Mouse (Mus musculus) hindbrain, embryonic 13.5 days (tissue): Measurements from ENCODE around the gene Tuba4a. TPM values are rescaled to one million over a fixed set of nuclear protein-coding genes. Genes with fewer than 3 reads are reported as not detected.

Experiments used
- ATAC-seq: fragments of 200-750 bp; cut with Nextera tagmentation; 2 replicates; pipeline ENCODE4 v1.8.0; 2017; ENCODE audit warnings: moderate TSS enrichment; ENCODE audit not compliant: low FRiP score
- H3K27ac ChIP-seq: fragments of 300-500 bp; sonication (generic); 2 replicates; pipeline ENCODE4 v1.5.1; 2015; ENCODE audit warnings: inconsistent platforms, mild to moderate bottlenecking, moderate library complexity
- H3K27me3 ChIP-seq: fragments of 300-500 bp; sonication (generic); 2 replicates; pipeline ENCODE4 v1.6.1; 2015; ENCODE audit warnings: mild to moderate bottlenecking, inconsistent platforms
- H3K36me3 ChIP-seq: fragments of 300-500 bp; sonication (generic); 2 replicates; pipeline ENCODE4 v1.6.1; 2015; ENCODE audit warnings: mild to moderate bottlenecking, inconsistent platforms
- H3K4me1 ChIP-seq: fragments of 300-500 bp; sonication (generic); replicated peaks from 2 replicates; pipeline ENCODE4 v1.6.1; 2015; ENCODE audit warnings: inconsistent platforms
- H3K4me2 ChIP-seq: fragments of 300-500 bp; sonication (generic); 2 replicates; pipeline ENCODE4 v1.6.1; 2015; ENCODE audit warnings: inconsistent platforms, mild to moderate bottlenecking, moderate library complexity
- H3K4me3 ChIP-seq: fragments of 300-500 bp; sonication (generic); 2 replicates; pipeline ENCODE4 v1.5.1; 2015; ENCODE audit warnings: mild to moderate bottlenecking, inconsistent platforms
- H3K9ac ChIP-seq: fragments of 300-500 bp; sonication (generic); 2 replicates; pipeline ENCODE4 v1.6.1; 2015; ENCODE audit warnings: mild to moderate bottlenecking, inconsistent platforms
- H3K9me3 ChIP-seq: fragments of 300-500 bp; sonication (generic); 2 replicates; pipeline ENCODE4 v1.6.1; 2016; ENCODE audit warnings: inconsistent platforms
- WGBS: fragments of 180-500 bp; shearing (Covaris S2); methylation state at CpG from one replicate; pipeline ENCODE4 v1.1.7; 2015; 5-methylcytosine and 5-hydroxymethylcytosine counted together
- polyA plus RNA-seq: library from polyadenylated mRNA; unstranded; fragments of >200 nt; fragmentation: Nextera tagmentation; extraction: Ambion mirVana; gene quantifications from 2 replicates; pipeline ENCODE4 v1.2.1, GENCODE M21; 2015

The Tuba4a gene
- polyA plus RNA-seq, 1 experiment from 2014 or later: 7.1 TPM

DNA sequence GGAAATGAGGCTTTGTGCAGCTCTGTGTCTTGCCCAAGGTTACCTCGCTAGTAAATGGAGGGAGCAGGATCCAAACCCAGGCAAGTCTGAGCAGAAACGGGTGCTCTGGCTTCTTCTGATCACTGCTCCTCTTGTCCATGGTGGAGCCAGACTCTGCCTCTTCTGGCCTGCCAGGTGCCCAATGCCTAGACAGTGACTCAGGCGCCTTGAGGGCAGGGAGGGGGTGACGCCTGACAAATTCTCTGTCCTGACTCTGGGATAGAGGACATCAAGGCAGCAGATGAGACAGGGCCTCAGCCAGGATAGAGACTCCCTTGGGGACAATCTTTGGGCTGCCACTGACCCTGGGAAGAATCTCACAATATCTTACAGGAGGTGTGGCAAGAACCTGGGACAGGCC is 11.6 kb upstream of the Tuba4a start:
- H3K36me3 ChIP-seq: no peaks in the 10 kb centered on the region
- H3K9ac ChIP-seq: no peak overlapping the region
- 0 out of 2 replicates have a peak, but pooled peaks cover 23% of the 10 kb centered on the region for H3K27me3 ChIP-seq
- no peak overlapping the region for H3K4me3 ChIP-seq
- no peak overlapping the region for H3K4me2 ChIP-seq
- ATAC-seq: no peak
- WGBS: 79% methylated on average over 4 of the region's 4 CpGs
- H3K27ac ChIP-seq: no peak overlapping the region
- peaks cover 10% of the 10 kb centered on the region for H3K4me1 ChIP-seq
- no peaks in the 10 kb centered on the region for H3K9me3 ChIP-seq

GRCm38 (mm10) chr1:75230335-75230994 is 10.8 kb upstream of the Tuba4a start:
- Histone ChIP-seq H3K4me2 (no peak overlapping the region), H3K4me1 (0 out of 2 replicates have a peak, but pooled peaks cover 5% of the 10 kb centered on the region), H3K27ac (no peak overlapping the region), H3K4me3 (no peak overlapping the region), H3K27me3 (0 out of 2 replicates have a peak, but pooled peaks cover 26% of the 10 kb centered on the region), H3K9me3 (no peaks in the 10 kb centered on the region), H3K36me3 (no peaks in the 10 kb centered on the region), H3K9ac (no peak overlapping the region)
- ATAC-seq: no peak
- 78% methylated on average over 7 of the region's 7 CpGs for WGBS

- 67% methylated on average over 4 of the region's 4 CpGs for WGBS
- Histone ChIP-seq H3K36me3 (no peaks in the 10 kb centered on the region), H3K4me3 (no peak overlapping the region), H3K4me2 (no peak overlapping the region), H3K27ac (no peak overlapping the region), H3K4me1 (no peaks in the 10 kb centered on the region), H3K27me3 (peaks cover 31% of the 10 kb centered on the region; the same call in 1 of the 2 replicates), H3K9me3 (no peaks in the 10 kb centered on the region), H3K9ac (no peak overlapping the region)
- no peak for ATAC-seq
Measured at GRCm38 (mm10) chr1:75229158-75229557, 9.5 kb upstream of the Tuba4a start.

GRCm38 (mm10) chr1:75227653-75228052 is 8.0 kb upstream of the Tuba4a start:
- WGBS: 85% methylated on average over 1 of the region's 1 CpGs
- H3K9me3 ChIP-seq: no peaks in the 10 kb centered on the region
- H3K27ac ChIP-seq: no peak overlapping the region
- no peak for ATAC-seq
- H3K27me3 ChIP-seq: peaks cover 43% of the 10 kb centered on the region
- no peaks in the 10 kb centered on the region for H3K36me3 ChIP-seq
- no peak overlapping the region for H3K9ac ChIP-seq
- no peak overlapping the region for H3K4me3 ChIP-seq
- no peaks in the 10 kb centered on the region for H3K4me1 ChIP-seq
- H3K4me2 ChIP-seq: no peak overlapping the region

DNA sequence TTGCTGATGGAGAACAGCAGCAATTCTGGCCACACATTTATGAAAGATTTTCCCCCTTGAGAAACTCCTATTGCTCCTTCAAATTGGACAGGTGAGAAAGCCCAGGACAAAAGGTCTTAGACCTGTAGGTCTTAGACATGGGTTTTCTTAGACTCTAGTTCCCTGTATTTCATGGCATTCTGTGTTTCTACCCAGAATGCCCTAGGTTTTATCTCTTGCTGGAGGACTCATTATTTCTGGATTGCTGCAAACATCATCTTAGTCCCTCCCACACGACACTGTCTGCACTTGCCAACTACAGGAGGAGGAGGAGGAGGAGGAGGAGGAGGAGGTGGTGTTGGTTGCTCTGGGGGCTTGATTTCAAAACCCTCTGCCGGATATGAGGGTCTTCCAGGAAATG is 6.5 kb upstream of the Tuba4a start:
- no peak overlapping the region for H3K27ac ChIP-seq
- H3K9ac ChIP-seq: no peak overlapping the region
- H3K9me3 ChIP-seq: no peaks in the 10 kb centered on the region
- H3K36me3 ChIP-seq: no peaks in the 10 kb centered on the region
- 70% methylated on average over 2 of the region's 2 CpGs for WGBS
- H3K27me3 ChIP-seq: peaks cover 49% of the 10 kb centered on the region
- no peak overlapping the region for H3K4me3 ChIP-seq
- H3K4me1 ChIP-seq: no peaks in the 10 kb centered on the region
- no peak overlapping the region for H3K4me2 ChIP-seq
- no peak for ATAC-seq

DNA sequence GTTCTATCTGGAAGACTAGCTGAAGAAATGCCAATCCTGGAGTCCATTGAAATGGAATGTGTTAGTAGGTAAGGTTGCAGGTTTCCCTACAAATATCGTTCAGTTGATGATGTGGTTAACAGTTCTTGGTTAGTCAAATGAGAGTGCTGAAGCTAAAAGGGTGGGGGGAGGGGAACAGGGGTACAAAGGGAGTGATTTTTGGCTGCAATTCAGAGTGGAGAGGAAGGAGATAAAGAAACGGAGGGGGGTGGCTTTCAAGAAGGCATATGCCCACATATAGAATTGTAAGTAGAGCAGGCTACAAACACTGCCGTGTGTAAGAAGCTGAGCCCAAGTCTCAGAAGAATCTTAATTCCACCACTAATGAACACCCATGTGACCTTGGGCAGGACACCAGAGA is 5.8 kb upstream of the Tuba4a start:
- 69% methylated on average over 3 of the region's 3 CpGs for WGBS
- Histone ChIP-seq H3K4me1 (no peaks in the 10 kb centered on the region), H3K27me3 (peaks cover 49% of the 10 kb centered on the region)

DNA sequence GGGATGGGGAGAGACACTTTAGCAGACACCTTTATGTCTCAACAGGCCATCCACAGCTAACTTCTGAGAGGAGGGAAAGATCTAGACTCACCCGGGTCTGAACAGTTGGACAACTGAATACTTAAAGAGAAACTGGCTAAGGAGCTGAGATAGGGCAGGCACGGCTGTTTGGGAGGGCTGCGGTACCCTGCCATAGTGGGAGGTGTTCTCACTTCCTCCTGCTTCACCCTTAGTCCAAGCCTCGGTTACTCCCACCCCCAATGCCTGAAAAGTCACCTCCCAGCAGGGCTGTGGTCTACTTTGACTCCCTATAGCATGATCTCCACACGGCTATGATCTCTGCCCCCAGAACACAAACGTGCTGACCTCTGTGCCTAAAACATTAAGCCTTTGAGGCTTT is 3.9 kb upstream of the Tuba4a start:
- no peak overlapping the region for H3K4me2 ChIP-seq
- 73% methylated on average over 6 of the region's 6 CpGs for WGBS
- no peak overlapping the region for H3K9ac ChIP-seq
- H3K4me3 ChIP-seq: no peak overlapping the region
- H3K27ac ChIP-seq: no peak overlapping the region
- peaks cover 14% of the 10 kb centered on the region for H3K4me1 ChIP-seq
- no peaks in the 10 kb centered on the region for H3K9me3 ChIP-seq
- H3K36me3 ChIP-seq: no peaks in the 10 kb centered on the region
- no peak for ATAC-seq
- peaks cover 67% of the 10 kb centered on the region for H3K27me3 ChIP-seq

More for the DNA sequence above, 5.8 kb upstream of the Tuba4a start:
- no peak for ATAC-seq
- Histone ChIP-seq H3K27ac (no peak overlapping the region), H3K4me2 (no peak overlapping the region), H3K9me3 (no peaks in the 10 kb centered on the region), H3K4me3 (no peak overlapping the region), H3K36me3 (no peaks in the 10 kb centered on the region), H3K9ac (no peak overlapping the region)

DNA sequence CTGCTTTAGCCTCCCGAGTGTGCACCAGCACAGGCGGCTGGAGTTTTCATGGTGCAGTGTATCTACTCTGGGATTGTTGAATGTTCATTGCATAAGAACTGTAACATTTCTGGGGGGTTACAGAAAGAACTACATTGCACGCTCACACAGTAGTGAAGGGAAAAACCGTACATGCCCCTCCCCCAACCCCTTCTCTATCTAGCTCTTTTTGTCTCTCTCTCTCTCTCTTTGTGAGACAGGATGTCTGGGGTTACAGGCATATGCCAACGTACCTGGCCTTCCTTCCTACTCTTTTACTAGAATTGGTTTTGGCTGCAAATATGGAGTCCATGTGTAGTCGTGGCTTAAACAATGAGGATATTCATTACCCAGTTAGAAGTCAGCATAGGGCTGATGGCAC is 3.3 kb upstream of the Tuba4a start:
- H3K4me3 ChIP-seq: no peak overlapping the region
- H3K4me1 ChIP-seq: peaks cover 20% of the 10 kb centered on the region
- H3K4me2 ChIP-seq: no peak overlapping the region
- no peak overlapping the region for H3K9ac ChIP-seq
- 84% methylated on average over 6 of the region's 6 CpGs for WGBS
- no peaks in the 10 kb centered on the region for H3K9me3 ChIP-seq
- no peaks in the 10 kb centered on the region for H3K36me3 ChIP-seq
- ATAC-seq: no peak
- peaks cover 73% of the 10 kb centered on the region for H3K27me3 ChIP-seq
- H3K27ac ChIP-seq: no peak overlapping the region

DNA sequence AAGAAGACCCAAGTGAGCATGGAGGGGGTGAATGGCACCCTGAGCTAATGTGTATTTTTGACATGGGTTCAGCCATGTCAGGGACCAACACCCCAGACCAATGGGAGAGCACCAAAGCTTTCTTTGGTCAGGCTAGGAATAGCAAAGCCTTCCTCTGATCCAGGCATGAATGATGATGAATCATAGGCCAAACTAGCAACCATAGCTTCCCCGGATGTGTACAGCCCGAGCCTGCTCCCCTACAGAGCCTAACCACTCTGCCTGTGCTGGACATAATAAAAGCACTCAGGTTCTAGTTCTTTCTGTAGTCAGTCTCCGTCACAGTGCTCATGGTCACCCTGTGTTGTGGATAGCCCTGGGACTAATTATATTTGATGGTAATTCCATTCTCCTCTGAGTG is 1.9 kb upstream of the Tuba4a start:
- no peak for ATAC-seq
- Histone ChIP-seq H3K9me3 (no peaks in the 10 kb centered on the region), H3K27me3 (peaks cover 83% of the 10 kb centered on the region), H3K4me2 (no peak overlapping the region), H3K4me1 (peaks cover 22% of the 10 kb centered on the region), H3K4me3 (no peak overlapping the region), H3K36me3 (no peaks in the 10 kb centered on the region), H3K9ac (no peak overlapping the region), H3K27ac (no peak overlapping the region)
- WGBS: 76% methylated on average over 3 of the region's 3 CpGs

DNA sequence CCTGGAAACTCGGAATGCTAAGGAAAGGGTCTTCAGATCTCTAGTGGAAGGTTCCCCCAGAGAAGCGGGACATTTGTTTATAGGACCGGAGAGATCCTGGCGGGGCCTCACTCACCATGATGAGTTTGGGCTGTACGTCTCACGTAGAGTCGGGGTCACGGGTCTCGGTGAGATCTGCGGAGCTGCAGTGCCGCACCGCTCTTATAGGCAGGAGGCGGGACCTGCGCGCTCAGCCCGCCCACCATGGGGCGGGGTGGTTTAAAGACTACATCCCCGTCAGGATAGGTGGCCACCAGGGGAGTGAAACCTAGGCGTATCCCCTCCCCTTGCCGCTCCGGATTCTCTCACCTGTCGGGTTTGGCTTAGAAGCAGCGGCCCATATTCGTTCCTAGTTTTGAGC is 587 bp downstream of the Tuba4a start:
- H3K4me1 ChIP-seq: peaks cover 22% of the 10 kb centered on the region
- peak overlapping the region; percentile 73 for H3K9ac ChIP-seq
- H3K27me3 ChIP-seq: peaks cover 82% of the 10 kb centered on the region
- WGBS: under 1% methylated on average over 24 of the region's 24 CpGs
- peaks cover 22% of the 10 kb centered on the region for H3K36me3 ChIP-seq
- H3K4me3 ChIP-seq: peak overlapping the region; percentile 56
- H3K27ac ChIP-seq: no peak overlapping the region
- peak; percentile 83 for ATAC-seq
- no peaks in the 10 kb centered on the region for H3K9me3 ChIP-seq
- peak overlapping the region; percentile 94 for H3K4me2 ChIP-seq

GRCm38 (mm10) chr1:75218227-75219001 is 1.3 kb downstream of the Tuba4a start:
- Histone ChIP-seq H3K9ac (peak overlapping the region; percentile 73), H3K4me3 (peak overlapping the region; percentile 56), H3K27ac (no peak overlapping the region), H3K36me3 (peaks cover 29% of the 10 kb centered on the region), H3K4me2 (peak overlapping the region; percentile 94), H3K4me1 (peaks cover 28% of the 10 kb centered on the region), H3K27me3 (peaks cover 79% of the 10 kb centered on the region), H3K9me3 (no peaks in the 10 kb centered on the region)
- WGBS: 2% methylated on average over 38 of the region's 38 CpGs
- ATAC-seq: peak; percentile 57

DNA sequence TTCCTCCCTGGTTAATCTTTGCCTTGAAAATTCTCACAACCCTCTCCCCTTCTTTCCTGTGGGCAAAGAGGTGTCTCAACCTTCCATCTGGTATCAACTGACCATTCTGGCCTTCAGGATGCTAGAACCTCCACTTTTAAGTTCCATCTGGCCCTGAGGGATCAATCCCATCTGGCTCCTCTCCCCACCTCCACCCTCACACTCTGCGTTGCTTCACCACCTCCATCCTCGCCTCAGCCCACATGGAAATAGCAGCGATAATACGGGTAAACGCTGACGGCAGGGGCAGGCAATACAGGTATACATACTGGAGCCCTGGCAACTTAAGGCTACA is 1.8 kb downstream of the Tuba4a start:
- no peaks in the 10 kb centered on the region for H3K9me3 ChIP-seq
- no peak for ATAC-seq
- 4% methylated on average over 6 of the region's 6 CpGs for WGBS
- H3K27me3 ChIP-seq: peaks cover 73% of the 10 kb centered on the region
- no peak overlapping the region for H3K9ac ChIP-seq
- H3K4me3 ChIP-seq: peak overlapping the region; percentile 56; the same call in 1 of the 2 replicates
- H3K4me2 ChIP-seq: peak overlapping the region; percentile 94
- H3K4me1 ChIP-seq: peaks cover 33% of the 10 kb centered on the region
- H3K27ac ChIP-seq: no peak overlapping the region
- peaks cover 34% of the 10 kb centered on the region for H3K36me3 ChIP-seq
